Mouse (Mus musculus) frontal cortex, adult (tissue): Measurements from ENCODE around the gene Hba-a2.

ENCODE experiments used
- ATAC-seq: cut with Nextera tagmentation; 2 replicates; pipeline ENCODE4 v1.9.2; 2017; ENCODE audit warnings: mild to moderate bottlenecking, moderate library complexity, mixed read lengths; ENCODE audit not compliant: low TSS enrichment

Hba-a2 gene

DNA sequence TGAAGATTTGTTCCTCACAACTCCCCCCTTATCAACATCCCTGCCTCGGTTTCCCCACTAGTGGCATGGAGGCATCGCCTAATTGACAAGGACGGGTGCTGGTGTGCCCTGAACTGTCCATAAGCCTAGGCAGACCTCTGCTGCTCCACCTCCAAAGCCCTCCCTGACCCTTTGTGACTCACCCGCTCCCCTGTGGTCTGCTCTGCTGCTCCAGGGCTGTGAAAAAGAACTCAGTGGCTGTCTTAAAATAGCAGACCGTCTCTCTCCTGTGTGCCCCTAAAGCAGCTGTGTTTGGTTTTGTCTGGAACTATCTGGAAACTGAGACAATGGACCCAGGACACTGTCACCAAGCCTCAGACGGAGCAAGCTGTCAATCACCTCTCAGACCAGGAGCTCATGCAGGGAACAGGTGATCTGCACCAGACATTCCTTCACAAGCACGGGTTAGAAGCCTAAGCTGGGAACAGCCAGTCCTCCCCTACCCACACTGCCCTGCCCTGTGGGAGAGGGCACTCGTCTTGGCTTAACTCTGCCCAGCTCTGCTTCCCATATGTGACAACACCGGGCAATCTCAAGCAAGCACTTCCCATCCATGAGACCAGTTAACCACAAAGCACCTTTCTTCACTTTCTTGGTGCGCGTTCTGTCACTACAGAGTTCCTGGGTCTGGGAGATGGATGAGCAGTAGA, 24.4 kb downstream of the Hba-a2 start:
- ATAC-seq, result 0 out of 2 replicates have a peak, but pooled peaks have one; percentile 7

GRCm38 (mm10) chr11:32321196-32321565, 24.9 kb downstream of the Hba-a2 start:
- peak; percentile 89 for ATAC-seq

DNA sequence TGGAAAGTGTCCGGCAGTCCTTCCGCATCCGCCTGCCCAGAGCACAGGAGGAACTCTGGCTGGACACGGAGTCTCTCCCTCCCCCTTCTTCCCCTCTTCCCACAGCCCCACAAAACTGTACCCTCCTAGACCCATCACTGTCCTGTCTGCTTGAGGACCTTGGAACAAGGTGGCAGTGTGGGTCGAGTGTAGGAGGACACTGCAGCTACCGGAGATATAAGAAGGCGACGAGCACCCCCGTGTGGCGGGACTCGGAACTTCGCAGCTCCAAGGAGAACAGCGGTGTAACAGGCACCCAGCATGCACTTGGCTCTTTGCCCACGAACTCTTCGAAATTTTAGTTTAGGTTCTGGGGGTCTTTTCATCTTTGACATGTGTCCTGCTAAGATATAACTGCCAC, 28.3 kb downstream of the Hba-a2 start:
- peak; percentile 80 for ATAC-seq

GRCm38 (mm10) chr11:32331075-32331474, 34.8 kb downstream of the Hba-a2 start:
- no peak for ATAC-seq

- ATAC-seq, result no peak
Observed at GRCm38 (mm10) chr11:32331861-32332260, 35.6 kb downstream of the Hba-a2 start.

GRCm38 (mm10) chr11:32333235-32333634, 36.9 kb downstream of the Hba-a2 start:
- ATAC-seq, result peak; percentile 48; the same call in 1 of the 2 replicates

- ATAC-seq, result no peak
Observed at GRCm38 (mm10) chr11:32336435-32336907, 40.2 kb downstream of the Hba-a2 start.

GRCm38 (mm10) chr11:32339131-32339531, 42.8 kb downstream of the Hba-a2 start:
- ATAC-seq, result no peak

- ATAC-seq, result peak; percentile 69
Observed at GRCm38 (mm10) chr11:32340476-32341473, 44.5 kb downstream of the Hba-a2 start.

DNA sequence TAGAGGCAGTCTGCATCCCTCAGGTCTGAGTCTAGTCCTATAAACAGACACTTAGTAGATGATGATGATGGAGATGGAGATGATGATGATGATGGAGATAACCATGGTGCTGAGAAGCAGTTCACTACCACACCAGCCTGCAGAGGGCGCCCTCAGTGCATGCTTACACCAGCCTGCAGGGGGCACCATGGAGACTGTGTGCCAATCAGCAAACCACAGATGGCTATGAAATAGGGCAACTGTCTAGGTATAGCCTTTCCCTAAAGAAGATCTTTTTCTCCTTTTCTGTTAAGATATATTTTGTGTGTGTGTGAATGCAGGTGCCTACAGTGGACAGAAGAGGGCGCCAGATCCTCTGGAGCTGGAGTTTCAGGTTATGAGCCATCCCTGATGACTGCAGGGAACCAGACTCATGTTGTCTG, 46.5 kb downstream of the Hba-a2 start:
- ATAC-seq, result 0 out of 2 replicates have a peak, but pooled peaks have one; percentile 7

DNA sequence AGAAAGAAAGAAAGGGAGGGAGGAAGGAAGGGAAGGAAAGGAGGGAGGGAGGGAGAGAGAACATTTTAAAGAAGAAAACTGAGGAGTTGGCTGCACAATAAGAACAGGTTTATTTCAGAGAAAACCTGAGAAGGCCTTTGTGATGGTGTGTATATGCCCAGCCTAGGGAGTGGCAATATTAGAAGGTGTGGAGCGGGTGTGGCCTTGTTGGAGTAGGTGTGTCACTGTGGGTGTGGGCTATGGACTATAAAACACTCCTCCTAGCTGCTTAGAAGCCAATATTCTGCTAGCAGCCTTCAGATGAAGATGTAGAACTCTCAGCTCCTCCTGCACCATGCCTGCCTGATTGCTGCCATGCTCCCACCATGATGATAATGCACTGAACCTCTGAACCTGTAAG, 47.1 kb downstream of the Hba-a2 start:
- ATAC-seq, result no peak

- no peak for ATAC-seq
Observed at GRCm38 (mm10) chr11:32345504-32346297, 49.4 kb downstream of the Hba-a2 start.
